Mouse (Mus musculus) bone marrow macrophage, adult 2 months (primary cell): ENCODE results near the gene Gm48552.

Experiments
- CTCF ChIP-seq: IDR thresholded peaks from 2 replicates; pipeline ENCODE4 v1.5.1; 2012; ENCODE audit warnings: low read depth, mild to moderate bottlenecking, low read length, moderate library complexity
- POLR2A ChIP-seq: IDR thresholded peaks from 2 replicates; pipeline ENCODE4 v1.6.1; 2012; ENCODE audit warnings: mild to moderate bottlenecking, low read depth, low read length, borderline replicate concordance

DNA sequence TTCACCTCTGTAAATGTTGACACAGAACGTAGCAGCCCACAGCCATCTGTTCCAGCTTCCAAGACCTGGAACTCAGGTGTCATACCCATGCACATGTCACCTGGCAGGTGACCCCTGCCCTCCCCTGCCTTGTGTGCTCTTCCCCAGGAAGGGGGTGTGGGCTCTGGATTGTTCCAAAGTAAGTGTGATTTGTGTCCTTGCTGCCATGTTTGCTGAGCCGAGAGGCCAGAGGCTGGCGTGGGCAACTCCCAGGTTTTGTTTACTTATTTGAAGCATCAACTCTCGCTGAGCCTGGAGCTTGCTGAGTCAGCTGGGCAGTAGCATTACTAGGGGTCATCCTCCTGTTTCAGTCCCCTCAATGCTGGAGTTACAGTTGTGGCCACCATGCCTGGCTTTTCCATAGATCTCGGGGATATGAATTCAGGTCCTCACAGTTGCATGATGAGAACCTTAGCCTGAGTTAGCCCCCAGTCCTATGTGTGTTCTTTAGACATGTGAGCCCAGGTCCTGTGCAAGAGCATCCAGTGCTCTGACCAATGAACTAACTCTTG, at the start of gene Gm48552:
- TF ChIP-seq CTCF = no peak
- no peak for TF ChIP-seq POLR2A
